Mouse (Mus musculus) ES-Bruce4 (cell line): Measurements from ENCODE around the gene H2-Q7.
"Not testable (repeated sequence)": the region's sequence is repeated elsewhere in the genome, so short reads cannot be mapped to it uniquely, and the experiment has no call there.

Source experiments
- CTCF ChIP-seq: IDR thresholded peaks from one replicate; pipeline ENCODE4 v1.8.1; 2011; ENCODE audit warnings: low read depth, low read length
- POLR2A ChIP-seq: IDR thresholded peaks from one replicate; pipeline ENCODE4 v1.8.1; 2011; ENCODE audit warnings: low read length; ENCODE audit not compliant: insufficient read depth

DNA sequence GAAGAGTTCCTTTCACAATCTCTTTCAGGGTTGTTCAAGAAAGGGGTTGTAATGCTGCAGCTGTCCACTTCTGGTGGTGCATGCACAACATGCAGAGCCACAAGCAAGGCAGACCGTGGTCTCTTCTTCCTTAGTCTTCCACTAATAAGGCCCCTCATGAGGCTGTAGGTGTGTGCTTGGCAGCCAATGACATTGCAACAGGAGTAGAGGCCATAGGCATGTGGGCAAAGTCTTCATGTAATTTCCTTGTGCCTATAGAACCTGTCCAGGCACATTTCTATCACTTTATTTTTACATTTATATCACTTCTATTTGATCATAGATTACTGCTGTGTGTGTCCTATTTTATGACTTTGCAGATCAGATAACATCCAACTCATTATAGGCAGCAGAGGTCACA, 19.3 kb downstream of the H2-Q7 start:
- not testable (repeated sequence) for TF ChIP-seq CTCF, POLR2A
